Mouse (Mus musculus): ENCODE measurements around the gene Cytip.
A peak's percentile ranks its signal among the peaks of the same experiment; 100 is the strongest.

The Cytip gene

DNA sequence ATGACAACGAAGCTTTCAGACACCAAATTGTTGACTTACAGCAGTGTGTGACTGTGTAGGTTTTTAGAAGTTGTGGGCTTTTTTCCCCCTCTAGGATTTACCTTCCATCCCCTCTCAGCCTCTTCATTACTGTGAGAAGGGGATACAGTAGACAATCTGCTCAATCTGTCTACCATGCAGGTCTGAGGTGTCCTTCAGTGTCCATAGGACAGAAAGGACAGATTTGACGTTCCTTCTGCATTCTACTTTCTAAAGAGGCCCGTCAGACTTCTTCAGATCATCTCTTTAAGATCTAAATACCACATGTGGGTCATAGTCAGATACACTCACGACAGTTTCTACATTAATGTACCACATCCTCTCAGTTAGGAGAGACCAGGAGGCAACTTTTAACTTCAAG lies 33.5 kb downstream of the Cytip start:
- ATAC-seq (ENCODE audit: low TSS enrichment): no peak

DNA sequence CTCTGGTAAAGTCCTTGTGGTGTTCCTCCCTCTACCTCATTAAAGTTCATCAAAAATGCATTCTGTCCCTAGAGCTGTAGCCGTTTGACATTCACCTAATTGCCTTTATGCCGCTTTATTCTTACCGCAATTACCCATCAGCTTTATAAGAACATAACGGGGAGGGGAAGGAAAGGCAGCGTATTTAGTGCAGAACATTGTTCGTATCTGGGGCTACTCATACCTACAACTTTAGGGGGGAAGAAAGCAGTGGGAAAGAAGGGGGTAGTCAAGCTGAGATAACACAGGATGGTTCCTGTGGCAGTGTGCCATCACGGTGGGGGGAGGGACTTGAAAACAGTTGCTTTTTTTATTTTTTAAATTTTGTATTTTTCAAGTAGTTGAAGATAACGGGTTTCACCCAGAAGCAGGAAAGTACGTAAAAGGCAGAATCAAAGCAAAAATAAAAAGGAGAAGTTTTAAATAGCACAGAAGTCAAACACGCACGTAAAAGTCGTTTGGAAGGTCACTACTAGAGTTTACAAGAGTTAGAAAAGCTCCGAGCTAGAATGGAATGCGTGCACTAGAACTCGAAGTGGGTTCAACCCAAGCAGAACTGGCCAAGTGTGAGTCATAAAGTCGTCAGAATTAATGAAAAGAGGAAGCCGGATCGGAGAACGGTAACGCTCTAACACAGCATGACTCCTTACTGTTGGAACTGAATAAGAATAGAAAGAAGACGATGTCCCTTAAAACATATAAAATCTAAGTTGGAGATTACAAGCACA lies 34.6 kb downstream of the Cytip start:
- no peak for ATAC-seq (ENCODE audit: low TSS enrichment)

GRCm38 (mm10) chr2:58159880-58160279 lies 35.5 kb downstream of the Cytip start:
- no peak for ATAC-seq (ENCODE audit: low TSS enrichment)

GRCm38 (mm10) chr2:58159121-58159520 lies 36.2 kb downstream of the Cytip start:
- ATAC-seq (ENCODE audit: low TSS enrichment): no peak

GRCm38 (mm10) chr2:58158539-58158938 lies 36.8 kb downstream of the Cytip start:
- ATAC-seq (ENCODE audit: low TSS enrichment): no peak

DNA sequence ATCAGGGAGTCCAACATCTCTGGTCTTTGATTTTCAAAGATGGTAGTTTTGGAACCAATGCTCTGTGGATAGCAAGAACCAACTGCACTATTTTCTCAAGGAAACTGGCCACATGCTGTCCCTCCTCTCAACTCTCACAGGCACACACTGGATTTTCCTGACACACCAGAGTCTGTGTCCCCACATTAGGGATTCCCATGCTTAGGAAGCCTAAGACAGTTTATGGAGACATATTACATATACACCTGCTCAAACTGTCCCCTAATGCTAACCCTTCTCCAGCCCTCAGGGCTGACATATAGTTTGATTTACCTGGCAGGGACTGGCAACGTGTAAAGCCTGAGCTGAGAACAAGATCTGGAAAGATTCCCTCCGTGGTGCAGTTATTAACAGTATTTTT lies 37.2 kb downstream of the Cytip start:
- no peak for ATAC-seq (ENCODE audit: low TSS enrichment)

DNA sequence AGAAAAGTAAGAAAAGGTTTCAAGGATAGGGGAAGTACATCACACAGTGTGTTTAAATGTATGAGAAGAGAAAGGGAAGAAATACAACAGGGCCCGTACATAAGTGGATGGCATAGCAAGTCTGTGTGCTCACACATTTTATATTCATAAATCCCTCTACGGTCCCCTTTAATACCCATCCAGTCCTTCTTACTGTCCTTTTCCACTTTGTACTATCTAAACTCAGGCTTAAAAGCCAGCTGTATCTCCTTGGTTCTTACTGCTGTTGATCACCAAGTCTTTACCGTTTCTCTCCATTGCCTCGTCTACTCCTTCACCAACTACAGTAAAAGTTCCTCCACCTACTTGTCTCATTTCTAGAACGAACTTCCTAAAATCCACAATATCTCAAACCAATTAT lies 37.9 kb downstream of the Cytip start:
- no peak for ATAC-seq (ENCODE audit: low TSS enrichment)

DNA sequence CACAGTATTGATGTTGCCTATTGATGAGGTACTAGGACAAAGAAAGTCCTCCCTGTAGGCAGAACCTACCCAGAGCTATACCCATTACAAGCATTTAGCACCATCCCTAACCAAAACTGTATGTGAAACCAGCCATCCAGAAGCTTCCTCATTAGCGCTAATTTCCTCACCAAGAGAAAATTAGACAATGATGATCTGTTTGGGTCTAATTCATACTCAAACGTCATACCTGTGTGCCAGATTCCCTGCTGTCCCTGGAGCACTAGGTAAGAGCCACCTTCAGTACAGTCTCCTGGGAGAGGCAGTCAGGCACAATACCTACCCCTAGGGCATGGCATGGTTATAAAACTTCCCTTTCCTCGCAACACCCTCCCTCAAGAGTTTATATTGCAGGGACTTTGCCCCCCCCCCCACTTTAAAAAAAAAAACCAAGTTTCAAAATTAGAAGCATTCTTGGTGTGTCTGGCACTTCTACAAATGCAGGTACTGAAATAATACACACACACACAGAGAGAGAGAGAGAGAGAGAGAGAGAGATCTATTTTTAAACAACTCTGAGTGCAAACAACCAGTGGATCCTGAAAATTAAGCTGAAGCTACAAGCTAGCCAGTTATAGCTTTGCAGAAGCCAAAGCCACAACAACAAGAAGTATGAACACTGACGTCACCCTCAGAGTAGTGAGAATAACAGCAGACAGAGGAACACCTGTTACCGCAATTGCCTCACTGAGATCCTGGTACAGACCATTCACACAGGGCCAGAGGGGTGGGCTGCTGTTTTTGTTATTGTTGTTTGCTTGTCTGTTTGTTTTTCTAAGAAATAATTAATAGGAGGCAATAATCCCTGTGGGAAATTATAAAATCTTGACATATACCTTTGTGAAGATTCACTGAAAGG lies 38.6 kb downstream of the Cytip start:
- no peak for ATAC-seq (ENCODE audit: low TSS enrichment)

DNA sequence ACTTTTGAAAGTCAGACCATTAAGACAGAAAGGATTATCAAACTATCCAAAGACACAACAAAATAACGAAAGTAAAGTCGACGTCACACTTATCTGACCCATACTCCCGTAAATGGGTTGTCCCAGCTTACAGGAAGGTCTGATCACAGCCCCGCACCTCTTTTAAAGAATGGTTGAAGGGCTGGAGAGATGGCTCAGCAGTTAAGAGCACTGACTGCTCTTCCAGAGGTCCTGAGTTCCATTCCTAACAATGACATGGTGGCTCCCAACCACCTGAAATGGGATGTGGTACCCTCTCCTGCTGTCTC lies 39.3 kb downstream of the Cytip start:
- ATAC-seq (ENCODE audit: low TSS enrichment): no peak

DNA sequence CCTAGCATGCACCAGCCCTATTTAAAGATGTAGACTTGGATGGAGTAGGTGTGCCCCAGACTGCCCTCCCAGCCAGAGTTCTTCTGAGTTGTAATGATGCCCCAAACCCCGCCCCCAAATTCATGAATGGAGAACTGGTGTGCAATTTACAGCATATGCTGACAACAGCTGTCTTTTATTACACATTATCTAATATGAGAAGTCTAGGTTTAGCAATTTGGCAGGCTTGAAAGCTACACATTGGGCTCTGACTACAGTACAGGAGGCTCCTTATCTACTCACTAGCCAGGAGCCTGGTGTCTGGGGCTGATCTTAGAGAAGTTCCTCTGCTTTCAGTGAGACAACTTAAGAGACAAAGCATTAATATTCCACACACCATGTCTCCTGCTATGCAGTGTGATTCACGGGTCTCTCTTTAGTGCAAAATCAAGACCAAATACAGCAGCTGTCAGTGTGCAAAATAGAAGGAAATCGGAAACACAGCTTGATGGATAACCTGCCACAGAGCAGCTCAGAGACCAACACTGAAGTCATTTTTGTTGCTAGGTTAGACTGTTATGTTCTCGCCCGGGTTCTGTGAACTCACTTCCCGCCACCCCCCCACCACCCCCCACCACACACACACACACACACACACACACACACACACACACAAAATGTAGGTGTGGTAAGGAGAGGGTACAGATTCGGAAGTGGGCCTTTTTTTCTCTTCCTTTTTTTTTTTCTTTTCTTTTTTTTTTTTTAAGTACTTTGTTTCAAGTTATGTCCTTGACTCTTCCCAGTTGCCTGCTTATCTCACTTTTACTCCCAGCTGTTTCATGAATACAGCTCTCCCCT lies 39.8 kb downstream of the Cytip start:
- peak; percentile 44 for ATAC-seq (ENCODE audit: low TSS enrichment)

GRCm38 (mm10) chr2:58154555-58154954 lies 40.8 kb downstream of the Cytip start:
- no peak for ATAC-seq (ENCODE audit: low TSS enrichment)

DNA sequence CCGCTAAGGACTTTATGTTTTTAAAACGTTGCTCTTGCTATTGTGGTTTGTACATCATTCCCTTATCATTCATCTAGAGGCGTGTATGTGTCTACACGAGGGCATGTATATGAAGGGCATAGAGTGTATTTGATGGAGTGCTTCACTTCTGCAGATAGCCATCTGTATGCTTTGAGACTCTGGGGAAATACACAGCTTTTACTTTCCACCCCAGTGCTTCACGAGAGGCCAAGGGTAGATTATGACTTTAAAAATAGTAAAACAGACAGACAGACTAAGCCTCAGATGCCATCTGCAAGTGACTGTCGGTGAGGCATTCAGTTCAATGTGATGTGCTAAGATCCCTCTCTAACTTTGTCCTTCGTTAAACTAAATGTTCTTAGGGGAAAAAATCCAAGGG lies 41.6 kb downstream of the Cytip start:
- ATAC-seq (ENCODE audit: low TSS enrichment): no peak

GRCm38 (mm10) chr2:58149983-58150405 lies 45.3 kb downstream of the Cytip start:
- ATAC-seq (ENCODE audit: low TSS enrichment): no peak

GRCm38 (mm10) chr2:58146572-58146971 lies 48.8 kb downstream of the Cytip start:
- ATAC-seq (ENCODE audit: low TSS enrichment): no peak

- ATAC-seq (ENCODE audit: low TSS enrichment): no peak
Measured at GRCm38 (mm10) chr2:58140531-58140930, 54.8 kb downstream of the Cytip start.

- ATAC-seq (ENCODE audit: low TSS enrichment): no peak
Measured at GRCm38 (mm10) chr2:58138611-58139010, 56.7 kb downstream of the Cytip start.

DNA sequence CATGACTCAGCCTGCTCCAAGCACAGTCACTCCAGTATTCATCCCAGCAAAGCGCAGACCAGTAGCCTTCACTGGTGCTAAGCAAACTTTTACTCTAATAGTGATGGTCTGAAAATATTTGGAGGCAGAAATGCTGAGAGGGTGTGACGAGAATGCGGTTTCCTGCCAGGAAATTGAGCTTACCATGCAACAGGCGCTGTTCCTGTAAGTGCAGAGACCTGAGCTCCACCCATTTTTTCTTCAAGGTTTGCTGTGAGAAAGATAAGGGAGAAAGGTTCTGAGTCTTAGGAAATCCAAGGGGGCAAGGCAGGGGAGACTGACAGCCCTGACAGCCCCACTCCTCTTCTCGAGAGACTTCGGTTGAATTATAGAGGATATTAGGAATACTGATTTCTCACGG lies 57.7 kb downstream of the Cytip start:
- ATAC-seq (ENCODE audit: low TSS enrichment): no peak

DNA sequence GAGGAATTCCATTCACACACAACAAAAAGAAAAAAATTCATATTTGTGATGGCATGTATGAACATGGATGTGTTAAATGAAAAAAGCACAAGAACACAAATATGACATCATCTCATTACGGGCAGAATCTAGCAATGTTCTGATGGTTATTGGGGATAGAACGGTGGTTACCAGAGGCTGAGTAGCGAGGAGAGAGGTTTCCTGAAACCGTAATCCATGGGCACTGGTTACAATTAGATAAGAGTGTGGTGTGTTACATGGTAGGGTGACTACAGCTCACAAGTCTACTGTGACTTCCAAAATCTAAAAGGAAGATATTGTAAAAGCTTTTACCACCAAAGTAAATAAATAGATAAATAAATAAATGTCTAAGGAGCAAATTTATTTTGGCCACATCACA lies 58.8 kb downstream of the Cytip start:
- no peak for ATAC-seq (ENCODE audit: low TSS enrichment)

DNA sequence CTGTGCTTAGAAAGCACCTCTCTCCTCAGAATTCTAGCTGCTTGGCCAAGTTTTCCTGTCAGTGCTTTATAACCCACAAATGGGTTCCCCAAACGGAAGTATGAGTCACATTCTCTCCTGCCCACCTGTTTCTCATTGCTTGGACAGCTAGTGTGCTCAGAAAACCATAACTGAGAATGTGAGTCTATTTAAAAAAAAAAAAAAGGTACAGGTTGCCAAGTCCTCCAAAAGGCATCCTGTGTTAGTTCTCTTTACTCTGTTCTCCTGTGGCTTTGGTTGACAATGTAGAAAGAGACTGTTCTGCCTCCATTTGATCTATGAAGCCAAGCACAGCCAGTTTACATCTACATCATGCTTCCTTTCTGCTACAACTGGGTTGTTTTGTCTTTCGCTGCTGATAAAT lies 60.3 kb downstream of the Cytip start:
- peak; percentile 99 for ATAC-seq (ENCODE audit: low TSS enrichment)

GRCm38 (mm10) chr2:58132597-58132996 lies 62.7 kb downstream of the Cytip start:
- no peak for ATAC-seq (ENCODE audit: low TSS enrichment)

- ATAC-seq (ENCODE audit: low TSS enrichment): no peak
Measured at GRCm38 (mm10) chr2:58129903-58130302, 65.4 kb downstream of the Cytip start.

DNA sequence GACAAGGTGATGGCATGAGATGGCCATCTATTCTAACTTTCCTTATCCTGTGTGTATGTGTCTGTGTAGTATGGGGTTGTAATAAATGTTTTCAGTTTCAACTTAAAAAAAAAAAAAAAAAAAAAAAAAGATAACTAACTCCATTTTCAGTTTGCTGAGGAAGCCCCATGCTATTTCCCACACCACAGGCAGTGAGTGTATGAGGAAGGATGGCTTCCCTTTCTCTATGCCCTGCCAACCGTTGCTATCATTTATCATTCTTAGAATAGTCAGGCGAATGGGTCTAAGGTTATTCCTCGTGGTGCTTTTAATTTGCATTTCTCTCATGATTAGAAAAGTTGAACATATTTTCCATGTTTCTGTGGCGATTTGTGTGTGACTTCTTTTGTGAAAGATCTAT lies 84.2 kb downstream of the Cytip start:
- ATAC-seq (ENCODE audit: low TSS enrichment): no peak

All from frontal cortex, adult (tissue).